Mouse (Mus musculus): ENCODE measurements around the gene Muc1. TPM values are rescaled to one million over a fixed set of nuclear protein-coding genes. Genes with fewer than 3 reads are reported as not detected.
A peak's percentile ranks its signal among the peaks of the same experiment; 100 is the strongest.

Gene Muc1
- polyA plus RNA-seq, 1 experiment from 2014 or later = 0.30 TPM

DNA sequence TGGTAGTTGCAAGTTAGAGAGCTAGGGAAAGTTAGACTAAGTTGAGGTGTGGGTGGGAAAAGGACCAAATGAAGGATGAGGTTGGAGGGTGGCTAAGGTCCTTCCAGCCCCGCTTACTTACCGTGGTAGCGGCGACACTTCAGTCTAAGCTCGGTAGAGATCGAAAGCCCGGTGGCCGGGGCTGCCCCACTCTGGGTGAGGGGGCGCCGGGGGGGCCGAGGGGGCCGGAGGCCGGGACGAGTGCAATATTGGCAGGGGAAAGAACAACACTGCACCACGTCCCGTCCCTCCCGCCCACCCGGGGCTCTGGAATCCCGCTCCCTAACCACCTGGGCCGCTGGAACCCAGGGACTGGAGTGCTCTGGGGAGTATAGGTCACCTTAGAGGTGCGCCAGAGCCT is 2.0 kb upstream of the Muc1 start, which contains the start of gene Mtx1:
Gene Mtx1 (minus strand): TSS at position 189 of the 400 bp plus-strand sequence.
- 10% methylated on average over 21 of the region's 21 CpGs for WGBS
- Histone ChIP-seq H3K4me1 (replicated peaks; ENCODE audit: control insufficient read depth, insufficient read depth, low read length) (peaks cover 27% of the 10 kb centered on the region), H3K9ac (ENCODE audit: low read depth, low read length) (peak within 1 kb of the TSS; percentile 9; the same call in 1 of the 2 replicates), H3K9me3 (ENCODE audit: control insufficient read depth, low read length) (no peaks in the 10 kb centered on the region), H3K36me3 (ENCODE audit: control insufficient read depth, insufficient read depth, low read length) (no peaks in the 10 kb centered on the region), H3K4me2 (peak within 1 kb of the TSS; percentile 69), H3K27ac (ENCODE audit: low read depth, low read length) (no peak within 1 kb of the TSS), H3K4me3 (ENCODE audit: low read depth, low read length) (peak within 1 kb of the TSS; percentile 45), H3K27me3 (replicated peaks; ENCODE audit: control insufficient read depth, insufficient read depth, low read length) (peaks cover 44% of the 10 kb centered on the region)
- DNase-seq (ENCODE audit: low spot score) = no peak
- no peak for ATAC-seq (replicated peaks; ENCODE audit: low FRiP score)

- 4% methylated on average over 41 of the region's 41 CpGs for WGBS
- no peaks in the 10 kb centered on the region for H3K36me3 ChIP-seq (ENCODE audit: control insufficient read depth, insufficient read depth, low read length)
- DNase-seq (ENCODE audit: low spot score) = peak; percentile 79
- peak overlapping the region; percentile 45 for H3K4me3 ChIP-seq (ENCODE audit: low read depth, low read length)
- H3K4me2 ChIP-seq = peak overlapping the region; percentile 69
- peaks cover 27% of the 10 kb centered on the region for H3K4me1 ChIP-seq (replicated peaks; ENCODE audit: control insufficient read depth, insufficient read depth, low read length)
- ATAC-seq (replicated peaks; ENCODE audit: low FRiP score) = peak; percentile 53
- no peak overlapping the region for H3K27ac ChIP-seq (ENCODE audit: low read depth, low read length)
- H3K9me3 ChIP-seq (ENCODE audit: control insufficient read depth, low read length) = no peaks in the 10 kb centered on the region
- peaks cover 44% of the 10 kb centered on the region for H3K27me3 ChIP-seq (replicated peaks; ENCODE audit: control insufficient read depth, insufficient read depth, low read length)
- 0 out of 2 replicates have a peak overlapping the region, but pooled peaks have one; percentile 9 for H3K9ac ChIP-seq (ENCODE audit: low read depth, low read length)
Observed at GRCm38 (mm10) chr3:89227307-89228179, 1.3 kb upstream of the Muc1 start.

GRCm38 (mm10) chr3:89228180-89228549 is 692 bp upstream of the Muc1 start:
- Histone ChIP-seq H3K4me1 (replicated peaks; ENCODE audit: control insufficient read depth, insufficient read depth, low read length) (peaks cover 27% of the 10 kb centered on the region), H3K36me3 (ENCODE audit: control insufficient read depth, insufficient read depth, low read length) (no peaks in the 10 kb centered on the region), H3K9me3 (ENCODE audit: control insufficient read depth, low read length) (no peaks in the 10 kb centered on the region), H3K27me3 (replicated peaks; ENCODE audit: control insufficient read depth, insufficient read depth, low read length) (peaks cover 44% of the 10 kb centered on the region), H3K9ac (ENCODE audit: low read depth, low read length) (0 out of 2 replicates have a peak overlapping the region, but pooled peaks have one; percentile 8), H3K27ac (ENCODE audit: low read depth, low read length) (no peak overlapping the region), H3K4me3 (ENCODE audit: low read depth, low read length) (peak overlapping the region; percentile 45), H3K4me2 (peak overlapping the region; percentile 69)
- peak; percentile 59 for ATAC-seq (replicated peaks; ENCODE audit: low FRiP score)
- peak; percentile 83 for DNase-seq (ENCODE audit: low spot score)
- under 1% methylated on average over 20 of the region's 20 CpGs for WGBS

DNA sequence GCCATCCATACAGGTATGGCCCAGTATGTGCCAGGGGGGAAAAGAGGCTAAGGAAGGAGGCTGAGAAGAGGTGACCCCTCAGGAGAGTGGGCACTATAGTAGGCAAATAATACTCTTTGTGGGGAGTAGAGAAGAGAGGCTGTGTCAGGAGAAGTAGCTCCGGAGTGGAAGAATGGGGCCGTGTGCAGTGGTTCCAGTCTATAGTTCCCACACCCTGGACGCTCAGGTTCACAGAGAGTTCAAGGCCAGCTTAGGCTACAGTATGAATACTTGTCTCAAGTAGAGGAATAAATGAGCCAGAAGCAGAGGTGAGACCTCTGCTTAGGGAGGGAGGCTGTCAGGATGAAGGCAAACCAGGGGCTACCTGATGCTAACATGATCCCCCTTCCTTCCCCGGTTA is 419 bp downstream of the Muc1 start:
- Histone ChIP-seq H3K36me3 (ENCODE audit: control insufficient read depth, insufficient read depth, low read length) (no peaks in the 10 kb centered on the region), H3K4me1 (replicated peaks; ENCODE audit: control insufficient read depth, insufficient read depth, low read length) (peaks cover 27% of the 10 kb centered on the region), H3K9ac (ENCODE audit: low read depth, low read length) (no peak overlapping the region), H3K27me3 (replicated peaks; ENCODE audit: control insufficient read depth, insufficient read depth, low read length) (peaks cover 44% of the 10 kb centered on the region), H3K4me2 (peak overlapping the region; percentile 69; the same call in 1 of the 2 replicates), H3K27ac (ENCODE audit: low read depth, low read length) (no peak overlapping the region), H3K4me3 (ENCODE audit: low read depth, low read length) (no peak overlapping the region), H3K9me3 (ENCODE audit: control insufficient read depth, low read length) (no peaks in the 10 kb centered on the region)
- WGBS = 59% methylated on average over 4 of the region's 4 CpGs
- ATAC-seq (replicated peaks; ENCODE audit: low FRiP score) (no peak), DNase-seq (ENCODE audit: low spot score) (no peak)

DNA sequence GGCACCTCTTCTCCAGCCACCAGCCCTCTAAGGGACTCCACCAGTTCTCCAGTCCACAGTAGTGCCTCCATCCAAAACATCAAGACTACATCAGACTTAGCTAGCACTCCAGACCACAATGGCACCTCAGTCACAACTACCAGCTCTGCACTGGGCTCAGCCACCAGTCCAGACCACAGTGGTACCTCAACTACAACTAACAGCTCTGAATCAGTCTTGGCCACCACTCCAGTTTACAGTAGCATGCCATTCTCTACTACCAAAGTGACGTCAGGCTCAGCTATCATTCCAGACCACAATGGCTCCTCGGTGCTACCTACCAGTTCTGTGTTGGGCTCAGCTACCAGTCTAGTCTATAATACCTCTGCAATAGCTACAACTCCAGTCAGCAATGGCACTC is 1.7 kb downstream of the Muc1 start:
- H3K4me1 ChIP-seq (replicated peaks; ENCODE audit: control insufficient read depth, insufficient read depth, low read length) = peaks cover 27% of the 10 kb centered on the region
- H3K36me3 ChIP-seq (ENCODE audit: control insufficient read depth, insufficient read depth, low read length) = no peaks in the 10 kb centered on the region
- no peak for ATAC-seq (replicated peaks; ENCODE audit: low FRiP score)
- peaks cover 36% of the 10 kb centered on the region for H3K27me3 ChIP-seq (replicated peaks; ENCODE audit: control insufficient read depth, insufficient read depth, low read length)
- no peak overlapping the region for H3K27ac ChIP-seq (ENCODE audit: low read depth, low read length)
- H3K4me2 ChIP-seq = no peak overlapping the region
- H3K4me3 ChIP-seq (ENCODE audit: low read depth, low read length) = no peak overlapping the region
- H3K9me3 ChIP-seq (ENCODE audit: control insufficient read depth, low read length) = no peaks in the 10 kb centered on the region
- no peak overlapping the region for H3K9ac ChIP-seq (ENCODE audit: low read depth, low read length)
- DNase-seq (ENCODE audit: low spot score) = no peak
- 61% methylated on average over 2 of the region's 2 CpGs for WGBS

GRCm38 (mm10) chr3:89231345-89231744 is 2.5 kb downstream of the Muc1 start:
- 31% methylated on average over 7 of the region's 7 CpGs for WGBS
- DNase-seq (ENCODE audit: low spot score) = no peak
- no peak overlapping the region for H3K4me3 ChIP-seq (ENCODE audit: low read depth, low read length)
- peaks cover 21% of the 10 kb centered on the region for H3K4me1 ChIP-seq (replicated peaks; ENCODE audit: control insufficient read depth, insufficient read depth, low read length)
- H3K27ac ChIP-seq (ENCODE audit: low read depth, low read length) = no peak overlapping the region
- H3K9me3 ChIP-seq (ENCODE audit: control insufficient read depth, low read length) = no peaks in the 10 kb centered on the region
- no peak overlapping the region for H3K4me2 ChIP-seq
- H3K27me3 ChIP-seq (replicated peaks; ENCODE audit: control insufficient read depth, insufficient read depth, low read length) = peaks cover 32% of the 10 kb centered on the region
- no peak for ATAC-seq (replicated peaks; ENCODE audit: low FRiP score)
- no peak overlapping the region for H3K9ac ChIP-seq (ENCODE audit: low read depth, low read length)
- H3K36me3 ChIP-seq (ENCODE audit: control insufficient read depth, insufficient read depth, low read length) = no peaks in the 10 kb centered on the region

GRCm38 (mm10) chr3:89231772-89232275 is 3.0 kb downstream of the Muc1 start:
- H3K9me3 ChIP-seq (ENCODE audit: control insufficient read depth, low read length) = no peaks in the 10 kb centered on the region
- no peaks in the 10 kb centered on the region for H3K36me3 ChIP-seq (ENCODE audit: control insufficient read depth, insufficient read depth, low read length)
- H3K27ac ChIP-seq (ENCODE audit: low read depth, low read length) = no peak overlapping the region
- ATAC-seq (replicated peaks; ENCODE audit: low FRiP score) (no peak), DNase-seq (ENCODE audit: low spot score) (no peak)
- no peak overlapping the region for H3K9ac ChIP-seq (ENCODE audit: low read depth, low read length)
- H3K4me2 ChIP-seq = no peak overlapping the region
- H3K27me3 ChIP-seq (replicated peaks; ENCODE audit: control insufficient read depth, insufficient read depth, low read length) = peaks cover 28% of the 10 kb centered on the region
- 70% methylated on average over 16 of the region's 16 CpGs for WGBS
- peaks cover 18% of the 10 kb centered on the region for H3K4me1 ChIP-seq (replicated peaks; ENCODE audit: control insufficient read depth, insufficient read depth, low read length)
- H3K4me3 ChIP-seq (ENCODE audit: low read depth, low read length) = no peak overlapping the region

DNA sequence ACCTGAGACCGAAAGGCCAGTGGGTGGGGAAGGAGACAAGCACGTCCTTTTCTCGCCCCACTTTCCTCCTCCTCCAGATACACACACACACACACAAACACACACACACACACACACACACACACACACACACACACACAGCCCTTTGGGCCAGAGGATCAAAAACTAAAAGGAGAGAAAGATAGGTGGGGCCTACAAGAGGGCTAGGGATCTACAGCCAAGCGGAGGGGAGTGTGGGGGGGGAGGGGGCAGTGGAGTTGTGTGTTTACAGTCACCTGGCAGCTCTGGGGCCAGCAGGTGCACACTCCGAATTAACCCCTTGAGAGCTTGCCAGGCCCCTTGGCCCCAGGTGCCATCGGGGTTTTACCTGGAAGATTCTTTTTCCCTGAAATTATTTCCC is 3.8 kb downstream of the Muc1 start:
- DNase-seq (ENCODE audit: low spot score) (no peak), ATAC-seq (replicated peaks; ENCODE audit: low FRiP score) (no peak)
- no peak overlapping the region for H3K4me3 ChIP-seq (ENCODE audit: low read depth, low read length)
- H3K36me3 ChIP-seq (ENCODE audit: control insufficient read depth, insufficient read depth, low read length) = no peaks in the 10 kb centered on the region
- H3K4me1 ChIP-seq (replicated peaks; ENCODE audit: control insufficient read depth, insufficient read depth, low read length) = peaks cover 10% of the 10 kb centered on the region
- H3K9ac ChIP-seq (ENCODE audit: low read depth, low read length) = no peak overlapping the region
- no peak overlapping the region for H3K27ac ChIP-seq (ENCODE audit: low read depth, low read length)
- no peak overlapping the region for H3K4me2 ChIP-seq
- 73% methylated on average over 6 of the region's 6 CpGs for whole genome bisulfite sequencing
- no peaks in the 10 kb centered on the region for H3K9me3 ChIP-seq (ENCODE audit: control insufficient read depth, low read length)
- peaks cover 21% of the 10 kb centered on the region for H3K27me3 ChIP-seq (replicated peaks; ENCODE audit: control insufficient read depth, insufficient read depth, low read length)

Data from liver, embryonic 11.5 days (tissue).